Mouse (Mus musculus) myocyte (in vitro differentiated cells): ENCODE data around the gene Rdh9. TPM values are rescaled to one million over a fixed set of nuclear protein-coding genes. Genes with fewer than 3 reads are reported as not detected.

ENCODE experiments used
- H3K27me3 ChIP-seq: one replicate; pipeline ENCODE4 v1.6.1; 2011; ENCODE audit not compliant: control insufficient read depth, insufficient read depth, insufficient read length
- H3K36me3 ChIP-seq: one replicate; pipeline ENCODE4 v1.6.1; 2011; ENCODE audit not compliant: control insufficient read depth, insufficient read depth
- H3K4me2 ChIP-seq: one replicate; pipeline ENCODE4 v1.6.1; 2011; ENCODE audit warnings: low read depth, control low read depth
- H3K4me3 ChIP-seq: one replicate; pipeline ENCODE4 v1.5.1; 2011; ENCODE audit warnings: mild to moderate bottlenecking, control low read depth, moderate library complexity
- H3K79me2 ChIP-seq: one replicate; pipeline ENCODE4 v1.6.1; 2011; ENCODE audit not compliant: control insufficient read depth, insufficient read depth
- H3ac ChIP-seq: one replicate; pipeline ENCODE4 v1.6.1; 2011; ENCODE audit not compliant: control insufficient read depth, insufficient read length
- CEBPB ChIP-seq: IDR thresholded peaks from 2 replicates; pipeline ENCODE4 v1.6.1; 2011; ENCODE audit warnings: mild to moderate bottlenecking, moderate library complexity; ENCODE audit not compliant: poor library complexity, insufficient read depth, severe bottlenecking
- E2F4 ChIP-seq: IDR thresholded peaks from one replicate; pipeline ENCODE4 v1.6.1; 2011; ENCODE audit warnings: mild to moderate bottlenecking, control low read depth, moderate library complexity; ENCODE audit not compliant: insufficient read depth
- MAX ChIP-seq: IDR thresholded peaks from one replicate; pipeline ENCODE4 v1.6.1; 2011; ENCODE audit warnings: low read depth, mild to moderate bottlenecking, control low read depth
- MYOD1 ChIP-seq, 3 experiments: IDR thresholded peaks; one replicate each; pipeline ENCODE4 v1.6.1; 2011; ENCODE audit warnings: control low read depth in 2 of 3, low read depth in 2 of 3, mild to moderate bottlenecking in 2 of 3, moderate library complexity in 1 of 3; ENCODE audit not compliant: insufficient read length in 2 of 3, control insufficient read depth in 1 of 3
- MYOG ChIP-seq, 3 experiments: IDR thresholded peaks; one replicate each; pipeline ENCODE4 v1.6.1; 2011; ENCODE audit warnings: control low read depth in 2 of 3, low read depth in 2 of 3, mild to moderate bottlenecking in 2 of 3; ENCODE audit not compliant: insufficient read length in 2 of 3, control insufficient read depth in 1 of 3, insufficient read depth in 1 of 3
- POLR2A ChIP-seq: IDR thresholded peaks from one replicate; pipeline ENCODE4 v1.6.1; 2011; ENCODE audit warnings: low read depth, mild to moderate bottlenecking, control low read depth, moderate library complexity; ENCODE audit not compliant: insufficient read length
- POLR2AphosphoS2 ChIP-seq: IDR thresholded peaks from one replicate; pipeline ENCODE4 v1.6.1; 2011; ENCODE audit warnings: low read depth, control low read depth; ENCODE audit not compliant: insufficient read length
- REST ChIP-seq: IDR thresholded peaks from one replicate; pipeline ENCODE4 v1.6.1; 2011; ENCODE audit warnings: mild to moderate bottlenecking, control low read depth, moderate library complexity; ENCODE audit not compliant: insufficient read depth, insufficient read length
- SRF ChIP-seq: IDR thresholded peaks from one replicate; pipeline ENCODE4 v1.6.1; 2011; ENCODE audit warnings: low read depth; ENCODE audit not compliant: control insufficient read depth, insufficient read length
- TCF12 ChIP-seq: IDR thresholded peaks from one replicate; pipeline ENCODE4 v1.6.1; 2011; ENCODE audit warnings: mild to moderate bottlenecking, control low read depth; ENCODE audit not compliant: poor library complexity, insufficient read depth, severe bottlenecking
- TCF3 ChIP-seq: IDR thresholded peaks from one replicate; pipeline ENCODE4 v1.6.1; 2011; ENCODE audit warnings: low read depth, control low read depth; ENCODE audit not compliant: insufficient read length
- USF1 ChIP-seq: IDR thresholded peaks from one replicate; pipeline ENCODE4 v1.6.1; 2011; ENCODE audit warnings: low read depth, mild to moderate bottlenecking, control low read depth, moderate library complexity
- polyA plus RNA-seq: library from polyadenylated mRNA; unstranded; fragments of >200 nt; fragmentation: generic; extraction: Trizol; gene quantifications from one replicate; pipeline ENCODE4 v1.2.1, GENCODE M21; 2012; ENCODE audit warnings: missing spikeins

The Rdh9 gene
- polyA plus RNA-seq, 1 experiment: 0.02 TPM

- no peak overlapping the region for H3K4me2 ChIP-seq
- no peak overlapping the region for H3K4me3 ChIP-seq
- H3K36me3 ChIP-seq: no peaks in the 10 kb centered on the region
- no peaks in the 10 kb centered on the region for H3K27me3 ChIP-seq
- H3ac ChIP-seq: no peak overlapping the region
- H3K79me2 ChIP-seq: no peaks in the 10 kb centered on the region
- no peak for TF ChIP-seq E2F4
- TF ChIP-seq MYOD1 (IDR thresholded peaks at IDR 0.05; ENCODE audit: control insufficient read depth in 1 of 3, insufficient read length in 2 of 3, low read depth in 2 of 3): no peak
- no peak for TF ChIP-seq MYOG (IDR thresholded peaks at IDR 0.05; ENCODE audit: control insufficient read depth in 1 of 3, insufficient read depth in 1 of 3, insufficient read length in 2 of 3, low read depth in 2 of 3)
- TF ChIP-seq TCF3: no peak
- TF ChIP-seq POLR2A: no peak
- no peak for TF ChIP-seq POLR2AphosphoS2
- TF ChIP-seq MAX: no peak
- no peak for TF ChIP-seq TCF12
- TF ChIP-seq REST: no peak
- TF ChIP-seq CEBPB: no peak
- no peak for TF ChIP-seq SRF
- TF ChIP-seq USF1: no peak
Observed at GRCm38 (mm10) chr10:127799295-127799694, 23.1 kb downstream of the Rdh9 start.

GRCm38 (mm10) chr10:127800891-127801290 is 24.7 kb downstream of the Rdh9 start, which contains the start of gene Rdh16:
Gene Rdh16 (plus strand): TSS chr10:127801152.
- Histone ChIP-seq H3ac (no peak within 1 kb of the TSS), H3K27me3 (no peaks in the 10 kb centered on the region), H3K4me3 (no peak within 1 kb of the TSS), H3K4me2 (no peak within 1 kb of the TSS), H3K36me3 (no peaks in the 10 kb centered on the region), H3K79me2 (no peaks in the 10 kb centered on the region)
- no peak for TF ChIP-seq USF1
- TF ChIP-seq SRF: no peak

- Histone ChIP-seq H3K4me2 (no peak overlapping the region), H3K36me3 (no peaks in the 10 kb centered on the region), H3K4me3 (no peak overlapping the region), H3ac (no peak overlapping the region), H3K79me2 (no peaks in the 10 kb centered on the region), H3K27me3 (no peaks in the 10 kb centered on the region)
- TF ChIP-seq MYOD1 (IDR thresholded peaks at IDR 0.05; ENCODE audit: control insufficient read depth in 1 of 3, insufficient read length in 2 of 3, low read depth in 2 of 3) (no peak), SRF (no peak), REST (no peak), TCF12 (no peak), USF1 (no peak), CEBPB (no peak), POLR2A (no peak), E2F4 (no peak), MAX (no peak), POLR2AphosphoS2 (no peak)
Observed at GRCm38 (mm10) chr10:127801612-127802011, 25.4 kb downstream of the Rdh9 start.

- no peaks in the 10 kb centered on the region for H3K27me3 ChIP-seq
Observed at GRCm38 (mm10) chr10:127802236-127802635, 26.1 kb downstream of the Rdh9 start.

GRCm38 (mm10) chr10:127804416-127804815 is 28.2 kb downstream of the Rdh9 start:
- H3K4me2 ChIP-seq: no peak overlapping the region
- H3K36me3 ChIP-seq: no peaks in the 10 kb centered on the region
- no peak overlapping the region for H3ac ChIP-seq
- TF ChIP-seq SRF (no peak), E2F4 (no peak), MAX (no peak), USF1 (no peak), CEBPB (no peak), TCF3 (no peak), POLR2A (no peak), POLR2AphosphoS2 (no peak)
- H3K27me3 ChIP-seq: no peaks in the 10 kb centered on the region
- no peaks in the 10 kb centered on the region for H3K79me2 ChIP-seq
- no peak overlapping the region for H3K4me3 ChIP-seq

More at GRCm38 (mm10) chr10:127802236-127802635, 26.1 kb downstream of the Rdh9 start:
- H3K4me3 ChIP-seq: no peak overlapping the region
- H3ac ChIP-seq: no peak overlapping the region
- no peaks in the 10 kb centered on the region for H3K79me2 ChIP-seq
- TF ChIP-seq POLR2AphosphoS2 (no peak), SRF (no peak), MYOG (IDR thresholded peaks at IDR 0.05; ENCODE audit: control insufficient read depth in 1 of 3, insufficient read depth in 1 of 3, insufficient read length in 2 of 3, low read depth in 2 of 3) (no peak), MAX (no peak), TCF12 (no peak), POLR2A (no peak), MYOD1 (IDR thresholded peaks at IDR 0.05; ENCODE audit: control insufficient read depth in 1 of 3, insufficient read length in 2 of 3, low read depth in 2 of 3) (no peak), E2F4 (no peak), TCF3 (no peak), REST (no peak), USF1 (no peak), CEBPB (no peak)
- no peaks in the 10 kb centered on the region for H3K36me3 ChIP-seq
- H3K4me2 ChIP-seq: no peak overlapping the region
